Mouse (Mus musculus) small intestine, adult 2 months (tissue): Measurements from ENCODE around the gene 6430548M08Rik. TPM values are rescaled to one million over a fixed set of nuclear protein-coding genes. Genes with fewer than 3 reads are reported as not detected.

Experiments used
- H3K27ac ChIP-seq: fragments of 200-500 bp; 2 replicates; pipeline ENCODE4 v1.5.1; 2012; ENCODE audit warnings: low read depth, low read length, control low read depth, inconsistent platforms; ENCODE audit not compliant: insufficient read depth
- H3K27me3 ChIP-seq: fragments of 200-500 bp; 2 replicates; pipeline ENCODE4 v1.6.1; 2012; ENCODE audit warnings: mild to moderate bottlenecking, moderate library complexity, low read length, inconsistent platforms; ENCODE audit not compliant: control insufficient read depth, insufficient read depth
- H3K36me3 ChIP-seq: fragments of 200-500 bp; 2 replicates; pipeline ENCODE4 v1.6.1; 2012; ENCODE audit warnings: mild to moderate bottlenecking, low read length, control low read depth, inconsistent platforms; ENCODE audit not compliant: control insufficient read depth, insufficient read depth
- H3K4me1 ChIP-seq: fragments of 200-500 bp; 2 replicates; pipeline ENCODE4 v1.6.1; 2012; ENCODE audit warnings: low read length, inconsistent platforms, mixed read lengths; ENCODE audit not compliant: control insufficient read depth, insufficient read depth, insufficient read length
- H3K4me3 ChIP-seq: fragments of 200-500 bp; 2 replicates; pipeline ENCODE4 v1.5.1; 2012; ENCODE audit warnings: low read depth, mild to moderate bottlenecking, control low read depth, inconsistent platforms, low read length, moderate library complexity
- CTCF ChIP-seq: fragments of 200-500 bp; IDR thresholded peaks from 2 replicates; pipeline ENCODE4 v1.5.1; 2012; ENCODE audit warnings: low read depth, mild to moderate bottlenecking, control low read depth, inconsistent platforms, low read length, moderate library complexity, mixed read lengths; ENCODE audit not compliant: insufficient replicate concordance, insufficient read length; ENCODE audit errors: extremely low read depth
- POLR2A ChIP-seq: fragments of 200-500 bp; IDR thresholded peaks from 2 replicates; pipeline ENCODE4 v1.6.1; 2012; ENCODE audit warnings: low read depth, mild to moderate bottlenecking, control low read depth, inconsistent platforms, low read length, moderate library complexity
- WGBS: fragments of 180-500 bp; shearing (Covaris S2); methylation state at CpG from one replicate; pipeline ENCODE4 v1.1.7; 2018; 5-methylcytosine and 5-hydroxymethylcytosine counted together
- polyA plus RNA-seq: library from polyadenylated mRNA; depleted of rRNA; stranded (reverse); fragments of >200 nt; gene quantifications from 2 replicates; pipeline ENCODE4 v1.2.3, GENCODE M21; 2012

6430548M08Rik gene
- polyA plus RNA-seq, 1 experiment = 22.6 TPM

GRCm38 (mm10) chr8:120178124-120178514, 64.2 kb downstream of the 6430548M08Rik start:
- Histone ChIP-seq H3K27ac (no peak overlapping the region), H3K36me3 (no peaks in the 10 kb centered on the region), H3K27me3 (peaks cover 11% of the 10 kb centered on the region; the same call in 1 of the 2 replicates), H3K4me3 (no peak overlapping the region), H3K4me1 (no peaks in the 10 kb centered on the region; the same call in 1 of the 2 replicates)
- TF ChIP-seq CTCF (no peak), POLR2A (no peak)
- WGBS = 14% methylated on average over 10 of the region's 10 CpGs

GRCm38 (mm10) chr8:120179027-120179431, 65.1 kb downstream of the 6430548M08Rik start:
- peaks cover 11% of the 10 kb centered on the region; the same call in 1 of the 2 replicates for H3K27me3 ChIP-seq
- under 1% methylated on average over 10 of the region's 10 CpGs for WGBS
- H3K27ac ChIP-seq = no peak overlapping the region
- peak overlapping the region; percentile 34 for H3K4me3 ChIP-seq
- TF ChIP-seq POLR2A = no peak
- peak; percentile 99 for TF ChIP-seq CTCF
- H3K4me1 ChIP-seq = no peaks in the 10 kb centered on the region; the same call in 1 of the 2 replicates
- H3K36me3 ChIP-seq = no peaks in the 10 kb centered on the region

- Histone ChIP-seq H3K27me3 (peaks cover 11% of the 10 kb centered on the region; the same call in 1 of the 2 replicates), H3K4me3 (no peak overlapping the region), H3K4me1 (peaks cover 5% of the 10 kb centered on the region), H3K27ac (no peak overlapping the region), H3K36me3 (no peaks in the 10 kb centered on the region)
- WGBS = 73% methylated on average over 7 of the region's 7 CpGs
- no peak for TF ChIP-seq POLR2A
- no peak for TF ChIP-seq CTCF
These were observed 66.6 kb downstream of the 6430548M08Rik start for GRCm38 (mm10) chr8:120180445-120180970.

GRCm38 (mm10) chr8:120181274-120181673, 67.3 kb downstream of the 6430548M08Rik start:
- H3K4me1 ChIP-seq = peaks cover 10% of the 10 kb centered on the region
- TF ChIP-seq CTCF (no peak), POLR2A (no peak)
- H3K27ac ChIP-seq = no peak overlapping the region
- H3K36me3 ChIP-seq = no peaks in the 10 kb centered on the region
- WGBS = 73% methylated on average over 5 of the region's 5 CpGs
- H3K27me3 ChIP-seq = peaks cover 11% of the 10 kb centered on the region; the same call in 1 of the 2 replicates
- H3K4me3 ChIP-seq = no peak overlapping the region

GRCm38 (mm10) chr8:120181861-120182414, 68.0 kb downstream of the 6430548M08Rik start:
- Histone ChIP-seq H3K4me1 (peaks cover 10% of the 10 kb centered on the region), H3K36me3 (no peaks in the 10 kb centered on the region)

GRCm38 (mm10) chr8:120184366-120184765, 70.4 kb downstream of the 6430548M08Rik start:
- peaks cover 10% of the 10 kb centered on the region for H3K4me1 ChIP-seq
- H3K4me3 ChIP-seq = no peak overlapping the region
- H3K27ac ChIP-seq = no peak overlapping the region
- H3K36me3 ChIP-seq = no peaks in the 10 kb centered on the region
- 24% methylated on average over 9 of the region's 9 CpGs for WGBS
- TF ChIP-seq CTCF (no peak), POLR2A (no peak)
- no peaks in the 10 kb centered on the region for H3K27me3 ChIP-seq

More at GRCm38 (mm10) chr8:120181861-120182414, 68.0 kb downstream of the 6430548M08Rik start:
- WGBS = 61% methylated on average over 4 of the region's 4 CpGs
- TF ChIP-seq CTCF = no peak
- TF ChIP-seq POLR2A = no peak
- Histone ChIP-seq H3K4me3 (no peak overlapping the region), H3K27me3 (peaks cover 11% of the 10 kb centered on the region; the same call in 1 of the 2 replicates), H3K27ac (no peak overlapping the region)
